Mouse (Mus musculus) urinary bladder, postnatal 0 days (tissue): Measurements from ENCODE around the gene Rpain. TPM values are rescaled to one million over a fixed set of nuclear protein-coding genes. Genes with fewer than 3 reads are reported as not detected.

Source experiments
- polyA plus RNA-seq: library from polyadenylated mRNA; unstranded; fragments of >200 nt; fragmentation: Nextera tagmentation; extraction: Ambion mirVana; gene quantifications from 2 replicates; pipeline ENCODE4 v1.2.1, GENCODE M21; 2015

Gene Rpain
- polyA plus RNA-seq, result 49.5 and 49.6 TPM in 2 replicates

GRCm38 (mm10) chr11:70969821-70970559, at the start of gene Rpain, which contains the start of gene Nup88:
Rpain (plus strand) TSS chr11:70970213.
Nup88 (minus strand) TSS chr11:70969973.

GRCm38 (mm10) chr11:70982557-70983228, 12.7 kb downstream of the Rpain start, which contains the start of gene C1qbp:
C1qbp (minus strand) TSS chr11:70983026.

DNA sequence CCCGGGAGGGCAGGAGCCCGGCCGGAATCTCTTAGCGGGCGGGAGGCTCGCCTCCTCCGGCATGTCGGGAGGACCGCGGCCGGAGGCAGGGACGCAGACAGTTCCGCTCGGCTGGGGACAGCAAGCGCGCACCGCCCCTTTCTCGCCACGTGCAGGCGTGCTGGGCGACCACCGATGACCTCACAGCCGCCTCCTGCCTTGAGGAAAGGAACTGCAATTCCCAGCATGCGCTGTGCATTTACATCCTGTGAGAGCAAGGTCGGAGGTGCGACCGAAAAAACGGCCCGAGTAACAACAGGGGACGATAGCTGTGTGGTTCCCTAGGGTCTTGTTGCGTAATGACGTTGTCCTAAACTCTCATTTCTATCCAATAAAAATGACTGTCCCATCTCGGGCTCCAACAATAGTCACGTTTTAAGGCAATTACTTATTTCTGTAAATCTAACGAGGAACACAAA, 34.3 kb downstream of the Rpain start, which contains the start of gene Dhx33:
Dhx33 (minus strand) TSS at position 122 of the 458 bp plus-strand sequence.

DNA sequence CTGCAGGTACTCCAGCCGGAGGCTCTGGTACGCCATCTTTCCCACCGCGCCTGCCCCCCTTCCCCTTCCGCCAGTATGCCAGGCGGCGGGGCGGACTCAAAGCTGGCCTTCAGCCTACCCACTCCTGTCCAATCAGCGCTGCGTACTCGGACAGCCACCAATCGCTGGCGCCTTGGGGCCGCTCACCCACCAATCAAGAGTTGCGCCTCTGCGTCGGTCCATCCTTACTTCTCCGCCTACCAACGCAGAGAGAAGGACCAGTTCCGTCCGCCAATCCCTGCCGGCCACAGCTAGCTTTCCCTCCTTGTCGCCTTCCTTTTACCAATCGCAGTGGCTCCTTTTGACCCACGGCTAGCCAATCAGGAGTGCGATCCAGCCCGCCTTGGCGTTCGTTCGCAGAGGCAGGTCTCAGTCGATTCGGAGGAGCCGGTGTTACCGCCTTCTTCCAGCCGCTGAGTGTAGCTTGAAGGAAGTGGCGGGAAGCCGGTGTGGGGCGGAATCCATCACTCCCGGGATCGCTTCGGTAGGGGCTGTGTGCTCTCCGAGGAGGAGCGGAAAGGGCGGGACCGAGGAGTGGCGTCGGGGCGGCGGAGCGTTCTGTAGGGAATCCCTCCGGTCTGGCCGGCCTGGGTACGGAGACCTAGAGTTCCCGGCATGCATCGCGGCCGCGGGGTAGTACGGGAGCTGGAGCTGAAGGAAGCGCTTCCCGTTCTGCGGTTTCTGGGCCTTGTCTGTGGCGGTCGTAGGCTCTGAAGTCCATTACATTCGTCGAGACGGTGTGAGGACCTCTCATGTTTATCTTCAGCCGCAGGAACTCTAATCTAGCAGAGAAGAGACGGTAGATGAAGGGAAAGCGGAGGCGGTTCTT, 49.4 kb downstream of the Rpain start, which contains the start of the genes Mis12 and Derl2:
Mis12 (plus strand) TSS at position 411 of the 868 bp plus-strand sequence.
Derl2 (minus strand) TSS at position 641 of the 868 bp plus-strand sequence.

Other genes with a start within 250 kb of the Rpain start
- gene Zfp3, start 206.0 kb upstream of the Rpain start, polyA plus RNA-seq, result 3.5 and 3.6 TPM in 2 replicates
- 0.53 TPM in 1 of 2 replicates, not detected in the other for gene Scimp, start 157.6 kb upstream of the Rpain start, polyA plus RNA-seq
- gene Rabep1, start 125.4 kb upstream of the Rpain start, polyA plus RNA-seq, result 22.8 and 26.2 TPM in 2 replicates
- gene Nup88, start 240 bp upstream of the Rpain start, polyA plus RNA-seq, result 70.2 TPM in 2 replicates
- gene C1qbp, start 12.8 kb downstream of the Rpain start, polyA plus RNA-seq, result 154 and 168 TPM in 2 replicates
- 7.7 and 9.5 TPM in 2 replicates for gene Dhx33, start 34.2 kb downstream of the Rpain start, polyA plus RNA-seq
- gene Mis12, start 49.4 kb downstream of the Rpain start, polyA plus RNA-seq, result 15.8 and 18.9 TPM in 2 replicates
- 55.4 and 66.1 TPM in 2 replicates for gene Derl2, start 49.6 kb downstream of the Rpain start, polyA plus RNA-seq
- 6.3 and 7.5 TPM in 2 replicates for gene 6330403K07Rik, start 63.3 kb downstream of the Rpain start, polyA plus RNA-seq
- gene Nlrp1a, start 174.5 kb downstream of the Rpain start, polyA plus RNA-seq, result 0.04 and 0.05 TPM in 2 replicates